Mouse (Mus musculus): ENCODE measurements around the gene Mettl7a1.
"Not testable (repeated sequence)": the region's sequence is repeated elsewhere in the genome, so short reads cannot be mapped to it uniquely, and the experiment has no call there.

The Mettl7a1 gene

GRCm38 (mm10) chr15:100341314-100341980, 37.5 kb downstream of the Mettl7a1 start:
- DNase-seq (ENCODE audit: low read depth): not testable (repeated sequence)

- no peak for DNase-seq (ENCODE audit: low read depth)
Observed at GRCm38 (mm10) chr15:100345484-100345883, 41.5 kb downstream of the Mettl7a1 start.

- DNase-seq (ENCODE audit: low read depth): no peak
Observed at GRCm38 (mm10) chr15:100346761-100347160, 42.8 kb downstream of the Mettl7a1 start.

- peak; percentile 1 for DNase-seq (ENCODE audit: low read depth)
Observed at GRCm38 (mm10) chr15:100349496-100349895, 45.6 kb downstream of the Mettl7a1 start.

- DNase-seq (ENCODE audit: low read depth): peak; percentile 2
Observed at GRCm38 (mm10) chr15:100351501-100352060, 47.6 kb downstream of the Mettl7a1 start.

GRCm38 (mm10) chr15:100352711-100353250, 48.8 kb downstream of the Mettl7a1 start, which contains the start of the genes Methig1 and Mettl7a2:
Gene Methig1, plus strand, starts transcription at chr15:100353149.
Gene Mettl7a2, plus strand, starts transcription at chr15:100353200.
- peak; percentile 18 for DNase-seq (ENCODE audit: low read depth)

- DNase-seq (ENCODE audit: low read depth): not testable (repeated sequence)
Observed at GRCm38 (mm10) chr15:100353399-100353798, 49.5 kb downstream of the Mettl7a1 start.

GRCm38 (mm10) chr15:100355876-100356275, 51.9 kb downstream of the Mettl7a1 start:
- DNase-seq (ENCODE audit: low read depth): no peak

GRCm38 (mm10) chr15:100364242-100364641, 60.3 kb downstream of the Mettl7a1 start, which contains the start of gene Higd1c:
Gene Higd1c, plus strand, starts transcription at chr15:100364542.
- no peak for DNase-seq (ENCODE audit: low read depth)

GRCm38 (mm10) chr15:100365967-100366366, 62.0 kb downstream of the Mettl7a1 start:
- not testable (repeated sequence) for DNase-seq (ENCODE audit: low read depth)

GRCm38 (mm10) chr15:100367119-100367518, 63.2 kb downstream of the Mettl7a1 start:
- peak; percentile 20 for DNase-seq (ENCODE audit: low read depth)

- DNase-seq (ENCODE audit: low read depth): peak; percentile 86
Observed at GRCm38 (mm10) chr15:100375066-100375465, 71.1 kb downstream of the Mettl7a1 start.

- not testable (repeated sequence) for DNase-seq (ENCODE audit: low read depth)
Observed at GRCm38 (mm10) chr15:100377847-100378505, 74.0 kb downstream of the Mettl7a1 start.

All from NIH3T3 (cell line).